Mouse (Mus musculus): ENCODE data around the gene Prrc2b.

Prrc2b gene

GRCm38 (mm10) chr2:32189060-32189681 lies 38.3 kb downstream of the Prrc2b start:
- no peak for DNase-seq

DNA sequence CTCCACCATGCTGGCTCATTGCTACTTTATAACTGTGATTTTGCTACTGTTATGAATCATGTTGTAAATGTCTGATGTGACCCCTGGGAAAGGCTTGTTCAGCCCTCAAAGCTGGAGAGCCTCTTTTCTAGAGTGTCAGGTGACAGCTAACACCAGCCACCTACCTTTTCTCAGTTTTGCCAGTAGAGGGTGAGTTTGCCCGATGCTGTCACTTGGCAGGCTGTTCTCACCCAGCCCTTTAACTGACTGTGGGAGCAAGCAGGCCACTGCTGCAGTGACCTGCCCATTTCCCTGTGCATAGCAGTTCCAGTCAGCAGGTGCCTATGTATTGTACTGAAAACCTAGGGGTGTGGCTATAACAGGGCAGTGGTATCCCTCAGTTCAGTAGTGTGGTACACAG lies 39.7 kb downstream of the Prrc2b start:
- no peak for DNase-seq

DNA sequence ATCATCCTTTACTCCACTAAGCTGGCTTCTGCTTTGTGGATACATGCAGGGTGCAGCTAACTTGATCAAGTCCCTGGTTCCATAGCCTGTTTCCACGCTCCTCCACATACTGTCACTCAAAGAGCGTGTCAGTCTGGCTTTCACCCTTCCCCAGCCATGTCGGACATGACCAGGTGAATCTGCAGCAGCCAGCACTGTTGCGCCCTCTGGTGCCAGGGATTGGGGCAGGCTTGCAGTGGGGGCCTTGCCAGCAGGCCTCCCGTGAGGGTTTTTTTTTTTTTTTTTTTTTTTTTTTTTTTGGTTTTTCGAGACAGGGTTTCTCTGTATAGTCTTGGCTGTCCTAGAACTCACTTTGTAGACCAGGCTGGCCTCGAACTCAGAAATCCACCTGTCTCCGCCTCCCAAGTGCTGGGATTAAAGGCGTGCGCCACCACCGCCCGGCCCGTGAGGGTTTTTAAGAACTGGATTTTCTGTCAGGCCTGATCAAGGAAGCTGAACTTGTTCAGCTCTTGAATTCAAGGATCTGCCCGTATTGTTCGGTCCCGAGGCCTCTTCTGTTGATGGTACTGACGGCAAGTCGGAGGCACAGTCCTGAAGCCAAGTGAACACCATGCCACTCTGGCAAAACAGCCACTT lies 41.1 kb downstream of the Prrc2b start:
- DNase-seq = peak; percentile 78 to 88

- no peak for DNase-seq
Measured at GRCm38 (mm10) chr2:32198977-32199376, 48.1 kb downstream of the Prrc2b start.

DNA sequence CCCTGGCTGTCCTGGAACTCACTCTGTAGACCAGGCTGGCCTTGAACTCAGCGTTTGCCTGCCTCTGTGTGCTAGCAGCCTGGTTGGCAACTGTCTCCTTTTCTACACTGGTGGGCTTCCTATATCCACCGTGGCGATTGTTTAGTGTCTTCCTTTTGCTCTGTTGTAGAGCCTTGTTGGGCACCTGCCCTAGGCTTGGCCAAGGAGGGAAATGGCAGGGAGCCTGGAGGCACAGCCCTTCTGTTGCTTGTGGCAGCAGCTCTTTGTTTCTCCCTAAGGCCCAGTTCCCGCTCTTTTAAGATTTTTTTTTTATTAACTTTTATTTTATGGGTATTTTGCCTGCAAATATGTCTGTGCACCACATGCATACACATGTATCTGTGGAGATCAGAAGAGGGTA lies 49.2 kb downstream of the Prrc2b start:
- peak; percentile 76 to 77 for DNase-seq

- peak; percentile 60 to 66 for DNase-seq
Measured at GRCm38 (mm10) chr2:32200712-32201111, 49.8 kb downstream of the Prrc2b start.

- peak; percentile 79 to 83 for DNase-seq
Measured at GRCm38 (mm10) chr2:32201527-32201926, 50.6 kb downstream of the Prrc2b start.

- DNase-seq = peak; percentile 62
Measured at GRCm38 (mm10) chr2:32203853-32204252, 53.0 kb downstream of the Prrc2b start.

DNA sequence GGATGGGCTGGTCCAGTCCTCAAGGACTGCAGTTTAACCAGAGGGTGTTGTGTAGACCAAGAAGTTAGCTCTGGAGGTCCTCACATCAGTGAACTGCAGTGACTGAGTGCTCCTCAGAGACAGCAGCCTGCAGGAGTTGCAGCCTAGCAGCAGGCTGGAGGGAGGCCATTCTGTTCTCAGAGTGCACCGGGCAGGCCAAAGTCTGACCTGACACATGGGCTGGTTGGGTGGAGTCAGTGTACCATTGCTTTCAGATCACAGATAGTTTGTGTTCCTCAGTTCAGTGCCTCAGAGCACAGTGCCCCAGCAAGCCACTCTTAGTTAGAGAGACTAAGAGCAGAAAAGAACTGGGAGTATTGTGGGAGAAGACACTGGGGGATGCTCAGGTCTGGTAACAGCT lies 56.8 kb downstream of the Prrc2b start:
- no peak for DNase-seq

DNA sequence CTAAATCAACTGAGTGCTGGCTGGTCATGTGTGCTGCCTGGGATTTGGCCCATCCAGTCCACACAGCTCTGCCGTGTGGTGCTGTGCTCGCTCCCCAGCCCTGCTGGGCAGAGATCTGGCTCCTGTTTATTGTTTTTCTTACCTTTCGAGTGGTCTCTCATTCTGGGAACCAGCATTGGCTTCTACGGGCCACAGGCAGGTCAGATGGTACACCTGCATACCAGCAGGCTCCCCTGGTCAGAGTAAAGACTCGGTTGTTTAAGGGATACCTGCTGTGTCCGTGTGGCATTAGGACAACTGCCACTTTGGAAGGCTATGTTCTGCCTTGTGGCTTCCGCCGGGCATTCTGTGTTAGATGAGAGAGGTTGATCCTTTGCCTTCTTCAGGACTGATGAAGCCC lies 60.8 kb downstream of the Prrc2b start:
- DNase-seq = peak in 1 of 2 experiments; percentile 53

GRCm38 (mm10) chr2:32213000-32213399 lies 62.1 kb downstream of the Prrc2b start:
- DNase-seq = peak; percentile 47 to 56

GRCm38 (mm10) chr2:32215576-32215975 lies 64.7 kb downstream of the Prrc2b start:
- no peak for DNase-seq

DNA sequence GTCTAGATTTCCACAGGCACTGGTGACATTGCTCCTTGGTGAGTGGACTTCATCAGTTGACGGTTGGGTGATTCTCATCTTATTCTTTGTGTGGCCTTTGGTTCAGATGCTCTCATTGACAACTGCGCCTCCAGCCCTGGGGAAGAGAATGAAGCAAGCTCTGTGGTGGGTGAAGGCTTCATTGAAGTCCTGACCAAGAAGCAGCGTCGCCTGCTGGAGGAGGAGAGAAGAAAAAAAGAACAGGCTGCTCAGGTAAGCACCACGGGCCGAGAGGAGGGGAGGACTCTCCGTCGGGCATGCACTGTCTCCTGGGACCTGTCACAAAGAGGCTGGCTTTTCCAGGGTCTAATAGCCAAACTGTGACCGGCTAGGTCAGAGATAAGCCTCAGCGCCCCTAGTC lies 65.6 kb downstream of the Prrc2b start:
- DNase-seq = no peak

- DNase-seq = no peak
Measured at GRCm38 (mm10) chr2:32217656-32218055, 66.8 kb downstream of the Prrc2b start.

DNA sequence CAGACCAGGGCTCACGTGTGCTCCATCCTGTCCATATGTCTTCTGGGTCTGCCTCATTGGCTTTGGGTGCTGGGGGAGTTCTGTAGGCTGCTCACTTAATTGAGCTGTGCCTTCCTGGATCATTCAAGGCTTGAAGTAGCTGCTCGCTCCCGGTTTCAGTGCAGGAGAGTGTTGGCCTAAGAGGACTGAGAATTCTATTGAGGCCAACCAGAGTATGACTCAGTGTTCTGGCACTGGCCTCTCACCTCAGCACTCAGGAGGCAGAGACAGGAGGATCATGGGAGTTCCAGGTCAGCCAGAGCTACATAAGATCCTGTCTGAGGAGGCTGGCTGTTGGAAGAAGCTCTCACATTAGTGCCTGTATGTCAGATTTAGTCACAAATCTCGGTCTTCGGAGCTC lies 67.2 kb downstream of the Prrc2b start:
- no peak for DNase-seq

DNA sequence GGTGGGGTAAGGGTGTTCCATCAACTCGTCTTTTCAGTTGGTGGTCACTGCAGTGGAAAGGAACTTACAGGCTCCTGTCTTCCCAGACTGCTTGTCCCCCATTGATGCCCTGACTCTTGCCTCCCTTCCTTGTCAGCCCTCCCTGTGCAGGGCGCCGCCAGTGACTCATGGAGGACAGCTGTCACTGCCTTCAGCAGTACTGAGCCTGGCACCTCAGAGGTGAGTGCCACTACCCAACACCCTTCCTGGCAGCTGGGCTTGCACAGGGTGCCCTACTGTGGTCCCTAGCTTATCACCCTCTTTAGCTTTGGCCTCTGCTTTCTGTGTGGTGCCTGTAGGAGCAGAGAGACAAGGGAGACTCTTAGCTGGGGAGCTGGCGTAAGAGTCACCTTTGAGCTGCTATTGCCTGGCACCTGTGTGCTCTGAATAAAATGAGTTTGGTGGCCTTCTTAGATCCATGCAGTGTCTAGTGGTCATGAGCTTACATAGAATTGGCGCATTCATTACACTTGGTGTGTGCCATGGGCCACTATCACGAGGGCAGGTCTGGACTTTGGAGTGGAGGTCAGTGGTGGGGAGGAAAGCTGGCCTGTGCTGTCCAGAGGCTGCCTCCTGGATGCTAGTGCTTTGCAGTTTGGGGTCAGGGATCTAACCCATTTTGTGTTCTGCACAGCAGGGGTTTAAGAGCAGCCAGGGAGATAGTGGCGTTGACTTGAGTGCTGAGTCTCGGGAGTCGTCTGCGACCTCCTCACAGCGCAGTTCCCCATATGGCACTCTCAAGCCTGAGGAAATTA lies 67.9 kb downstream of the Prrc2b start:
- no peak for DNase-seq

DNA sequence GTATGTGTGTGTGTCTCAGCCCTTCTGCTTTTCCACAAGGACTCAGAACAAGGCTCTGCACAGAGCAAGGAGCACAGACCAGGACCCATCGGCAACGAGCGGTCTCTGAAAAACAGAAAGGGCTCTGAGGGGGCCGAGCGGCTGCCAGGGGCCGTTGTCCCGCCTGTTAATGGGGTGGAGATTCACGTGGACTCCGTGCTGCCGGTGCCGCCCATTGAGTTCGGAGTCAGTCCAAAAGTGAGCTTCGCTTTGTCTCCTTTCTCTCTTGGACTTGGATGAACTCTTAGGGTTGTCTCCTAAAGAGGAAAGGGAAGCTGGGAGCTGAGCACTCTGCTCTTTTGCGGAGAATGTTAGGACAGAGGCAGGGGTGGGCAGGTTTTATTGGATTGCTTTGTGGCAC lies 68.6 kb downstream of the Prrc2b start:
- no peak for DNase-seq

GRCm38 (mm10) chr2:32220021-32220420 lies 69.1 kb downstream of the Prrc2b start:
- no peak for DNase-seq

GRCm38 (mm10) chr2:32220969-32221368 lies 70.1 kb downstream of the Prrc2b start:
- no peak for DNase-seq

DNA sequence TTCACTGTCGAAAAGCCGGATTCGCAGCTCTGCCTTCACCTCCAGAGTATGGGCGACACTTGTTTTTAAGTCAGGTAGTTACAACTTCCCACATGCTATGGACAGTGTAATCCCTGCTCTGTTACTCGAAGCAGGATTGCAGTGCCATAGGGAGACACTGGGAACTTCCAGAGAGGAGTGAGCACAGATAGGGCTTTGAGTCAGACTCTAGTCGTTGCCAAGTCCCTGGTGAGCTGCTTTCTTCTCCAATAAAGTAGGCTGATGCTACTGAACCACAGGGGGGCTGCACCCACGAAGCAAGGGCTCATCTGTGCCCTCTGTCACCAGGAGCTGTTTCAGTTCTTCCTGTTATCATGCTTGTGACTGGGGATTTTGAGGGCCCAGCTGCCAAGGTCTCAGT lies 70.7 kb downstream of the Prrc2b start:
- no peak for DNase-seq

- no peak for DNase-seq
Measured at GRCm38 (mm10) chr2:32222057-32222456, 71.2 kb downstream of the Prrc2b start.

DNA sequence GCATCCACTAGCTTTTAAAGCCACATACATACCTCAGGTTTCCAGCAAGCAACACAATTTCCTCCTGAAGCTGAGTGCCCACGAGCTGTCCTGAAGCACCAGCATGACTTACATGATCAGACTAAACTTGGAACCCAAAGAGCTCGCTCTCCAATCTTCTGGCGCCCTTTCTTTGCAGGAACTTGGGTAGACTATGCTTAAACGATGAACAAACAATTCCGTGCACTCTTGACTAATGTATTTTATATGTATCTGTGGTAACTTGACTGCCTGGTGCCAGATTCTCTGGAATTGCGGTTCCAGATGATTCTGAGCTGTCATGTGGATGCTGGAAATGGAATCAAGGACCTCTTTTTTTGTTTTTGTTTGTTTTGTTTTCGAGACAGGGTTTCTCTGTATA lies 84.6 kb downstream of the Prrc2b start:
- no peak for DNase-seq

GRCm38 (mm10) chr2:32235886-32236759 lies 85.2 kb downstream of the Prrc2b start, which contains the start of gene Pomt1:
Gene Pomt1, plus strand, starts transcription at chr2:32236590.
- peak; percentile 92 to 94 for DNase-seq

Data from cerebellum, postnatal 14 days (tissue).